Mouse (Mus musculus) olfactory bulb, adult 2 months (tissue): Measurements from ENCODE around the gene Plac9b. TPM values are rescaled to one million over a fixed set of nuclear protein-coding genes. Genes with fewer than 3 reads are reported as not detected.
"Not testable (repeated sequence)": the region's sequence is repeated elsewhere in the genome, so short reads cannot be mapped to it uniquely, and the experiment has no call there.

Experiments
- H3K27ac ChIP-seq: fragments of 200-500 bp; 2 replicates; pipeline ENCODE4 v1.5.1; 2012; ENCODE audit warnings: low read depth, low read length; ENCODE audit not compliant: insufficient read depth
- H3K4me1 ChIP-seq: fragments of 200-500 bp; 2 replicates; pipeline ENCODE4 v1.6.1; 2012; ENCODE audit warnings: low read length; ENCODE audit not compliant: control insufficient read depth, insufficient read depth
- H3K4me3 ChIP-seq: fragments of 200-500 bp; 2 replicates; pipeline ENCODE4 v1.5.1; 2012; ENCODE audit warnings: mild to moderate bottlenecking, low read depth, low read length, moderate library complexity; ENCODE audit not compliant: insufficient read depth
- WGBS: fragments of 180-500 bp; shearing (Covaris S2); methylation state at CpG from one replicate; pipeline ENCODE4 v1.1.7; 2018; 5-methylcytosine and 5-hydroxymethylcytosine counted together
- polyA plus RNA-seq: library from polyadenylated mRNA; stranded (reverse); fragments of >200 nt; gene quantifications from 2 replicates; pipeline ENCODE4 v1.2.4, GENCODE M21; 2012; ENCODE audit warnings: low replicate concordance; ENCODE audit not compliant: missing spikeins, insufficient read depth, insufficient read length

The Plac9b gene
- polyA plus RNA-seq = not detected in 2 replicates

- H3K4me1 ChIP-seq, H3K4me3 ChIP-seq, H3K27ac ChIP-seq: not testable (repeated sequence)
- WGBS = no CpG with 5 or more reads among the region's 10 CpGs
Measured at GRCm38 (mm10) chr14:26182380-26182779, at the start of gene Plac9b. TSS of gene Plac9b (minus strand) at chr14:26182480.

- not testable (repeated sequence) for H3K4me1 ChIP-seq, H3K4me3 ChIP-seq, H3K27ac ChIP-seq
- no CpG with 5 or more reads among the region's 5 CpGs for WGBS
Measured at GRCm38 (mm10) chr14:26216233-26217000, 34.1 kb upstream of the Plac9b start.

GRCm38 (mm10) chr14:26206926-26207247 is 24.6 kb upstream of the Plac9b start, which contains the start of gene Tmem254b:
TSS of gene Tmem254b (minus strand) at chr14:26207041.
- not testable (repeated sequence) for H3K4me1 ChIP-seq, H3K27ac ChIP-seq, H3K4me3 ChIP-seq
- no CpG with 5 or more reads among the region's 10 CpGs for WGBS

GRCm38 (mm10) chr14:26206197-26206925 is 24.1 kb upstream of the Plac9b start:
- H3K27ac ChIP-seq, H3K4me1 ChIP-seq, H3K4me3 ChIP-seq: not testable (repeated sequence)
- WGBS = no CpG with 5 or more reads among the region's 44 CpGs

GRCm38 (mm10) chr14:26197851-26198250 is 15.6 kb upstream of the Plac9b start:
- H3K27ac ChIP-seq, H3K4me1 ChIP-seq, H3K4me3 ChIP-seq: not testable (repeated sequence)
- WGBS = no CpG with 5 or more reads among the region's 3 CpGs

- not testable (repeated sequence) for H3K27ac ChIP-seq, H3K4me1 ChIP-seq, H3K4me3 ChIP-seq
- WGBS = no CpG with 5 or more reads among the region's 8 CpGs
Measured at GRCm38 (mm10) chr14:26188361-26188760, 6.1 kb upstream of the Plac9b start.

- H3K4me1 ChIP-seq, H3K4me3 ChIP-seq, H3K27ac ChIP-seq: not testable (repeated sequence)
- WGBS = no CpG with 5 or more reads among the region's 9 CpGs
Measured at GRCm38 (mm10) chr14:26186638-26187037, 4.4 kb upstream of the Plac9b start.

- no CpG with 5 or more reads among the region's 10 CpGs for WGBS
- not testable (repeated sequence) for H3K27ac ChIP-seq, H3K4me1 ChIP-seq, H3K4me3 ChIP-seq
Measured at GRCm38 (mm10) chr14:26181660-26182059, 620 bp downstream of the Plac9b start.

GRCm38 (mm10) chr14:26175028-26175427 is 7.3 kb downstream of the Plac9b start:
- H3K4me3 ChIP-seq, H3K4me1 ChIP-seq, H3K27ac ChIP-seq: not testable (repeated sequence)
- no CpG with 5 or more reads among the region's 6 CpGs for WGBS

GRCm38 (mm10) chr14:26173955-26174354 is 8.3 kb downstream of the Plac9b start:
- not testable (repeated sequence) for H3K4me1 ChIP-seq, H3K27ac ChIP-seq, H3K4me3 ChIP-seq
- no CpG with 5 or more reads among the region's 3 CpGs for WGBS

GRCm38 (mm10) chr14:26165266-26165665 is 17.0 kb downstream of the Plac9b start:
- WGBS = no CpG with 5 or more reads among the region's 12 CpGs
- H3K4me1 ChIP-seq, H3K4me3 ChIP-seq, H3K27ac ChIP-seq: not testable (repeated sequence)

GRCm38 (mm10) chr14:26162423-26162822 is 19.9 kb downstream of the Plac9b start:
- WGBS = no CpG with 5 or more reads among the region's 5 CpGs
- H3K4me3 ChIP-seq, H3K4me1 ChIP-seq, H3K27ac ChIP-seq: not testable (repeated sequence)

- H3K4me3 ChIP-seq, H3K27ac ChIP-seq, H3K4me1 ChIP-seq: not testable (repeated sequence)
- no CpG with 5 or more reads among the region's 9 CpGs for WGBS
Measured at GRCm38 (mm10) chr14:26161156-26161555, 21.1 kb downstream of the Plac9b start.

GRCm38 (mm10) chr14:26156032-26156431 is 26.2 kb downstream of the Plac9b start:
- H3K4me3 ChIP-seq, H3K4me1 ChIP-seq, H3K27ac ChIP-seq: not testable (repeated sequence)
- WGBS = no CpG with 5 or more reads among the region's 7 CpGs

GRCm38 (mm10) chr14:26147095-26147494 is 35.2 kb downstream of the Plac9b start:
- H3K4me1 ChIP-seq, H3K4me3 ChIP-seq, H3K27ac ChIP-seq: not testable (repeated sequence)
- no CpG with 5 or more reads among the region's 2 CpGs for WGBS
